Mouse (Mus musculus) cerebellum, postnatal 25 days (tissue): ENCODE data around the gene Eda.

Experiments
- DNase-seq, 2 experiments: peaks; one replicate each; pipeline ENCODE4 v3.0.0; 2021; ENCODE audit warnings: mixed read lengths in 2 of 2

Eda gene

DNA sequence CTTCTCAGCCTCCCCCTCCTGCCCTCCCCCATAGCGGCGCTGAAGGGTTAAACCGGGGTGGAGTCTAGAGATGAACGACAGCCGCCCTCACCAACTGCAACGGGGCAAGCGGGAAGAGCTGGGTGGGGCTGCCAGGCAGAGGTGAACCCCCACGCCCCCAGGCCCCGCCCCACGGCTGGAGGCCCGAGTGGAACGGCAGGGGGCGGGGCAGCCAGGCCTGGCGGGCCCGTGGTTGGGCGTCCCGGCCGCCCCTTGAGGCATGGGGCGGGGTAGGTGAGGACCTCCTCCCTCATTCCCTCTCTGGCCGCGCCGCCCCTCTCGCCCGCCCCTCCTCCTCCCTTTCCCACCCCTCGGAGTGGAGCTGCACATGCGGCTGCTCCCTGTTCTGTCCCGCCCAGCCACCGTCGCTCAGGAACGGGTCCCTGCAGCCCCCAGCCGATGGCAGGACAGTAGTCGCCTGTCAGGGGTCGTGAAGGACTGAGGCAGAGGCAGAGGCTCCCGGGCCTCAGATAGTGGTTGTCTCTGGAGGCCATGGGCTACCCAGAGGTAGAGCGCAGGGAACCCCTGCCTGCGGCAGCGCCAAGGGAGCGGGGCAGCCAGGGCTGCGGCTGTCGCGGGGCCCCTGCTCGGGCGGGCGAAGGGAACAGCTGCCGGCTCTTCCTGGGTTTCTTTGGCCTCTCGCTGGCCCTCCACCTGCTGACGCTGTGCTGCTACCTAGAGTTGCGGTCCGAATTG lies at the start of gene Eda:
Gene Eda, plus strand, starts transcription at position 357 of the 735 bp plus-strand sequence.
- peak; percentile 52 to 72 for DNase-seq

DNA sequence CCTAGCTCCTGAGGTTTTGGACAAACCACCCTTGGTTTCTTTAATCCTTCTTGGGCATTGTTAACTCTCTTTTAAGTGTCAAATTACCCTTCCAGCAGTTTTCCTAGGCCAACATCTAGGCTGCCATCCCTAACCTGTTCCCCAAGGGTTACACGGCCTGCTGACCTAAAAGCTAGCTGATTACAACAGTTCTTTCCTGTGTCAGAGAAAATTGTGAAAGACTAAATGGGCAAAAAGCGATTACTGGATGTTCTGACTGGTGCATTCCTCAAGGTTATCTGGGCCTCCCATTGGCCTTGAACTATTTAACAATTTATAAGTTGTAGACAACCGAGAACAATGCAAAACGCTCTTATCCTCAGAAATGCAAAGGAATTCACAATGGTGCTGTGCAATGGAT lies 14.4 kb upstream of the Eda start:
- DNase-seq: no peak

DNA sequence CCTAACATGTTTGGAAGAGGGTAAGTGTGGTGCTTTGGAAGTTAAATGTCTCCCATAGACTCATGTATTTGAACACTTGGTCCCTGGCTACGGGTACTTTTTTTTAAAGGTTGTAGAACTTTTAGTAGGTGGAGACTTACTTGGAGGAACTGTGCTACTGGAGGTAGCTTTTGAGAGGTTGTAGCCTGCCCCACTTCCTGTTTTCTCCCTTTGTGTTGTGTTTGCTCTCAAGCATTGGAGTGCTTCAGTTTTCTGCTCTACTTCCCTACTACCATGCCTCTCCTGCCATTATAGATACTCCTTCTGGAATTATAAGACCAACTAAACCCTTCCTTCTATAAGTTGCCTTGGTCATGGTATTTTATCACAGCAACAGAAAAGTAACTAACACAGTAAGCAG lies 5.3 kb upstream of the Eda start:
- no peak for DNase-seq

DNA sequence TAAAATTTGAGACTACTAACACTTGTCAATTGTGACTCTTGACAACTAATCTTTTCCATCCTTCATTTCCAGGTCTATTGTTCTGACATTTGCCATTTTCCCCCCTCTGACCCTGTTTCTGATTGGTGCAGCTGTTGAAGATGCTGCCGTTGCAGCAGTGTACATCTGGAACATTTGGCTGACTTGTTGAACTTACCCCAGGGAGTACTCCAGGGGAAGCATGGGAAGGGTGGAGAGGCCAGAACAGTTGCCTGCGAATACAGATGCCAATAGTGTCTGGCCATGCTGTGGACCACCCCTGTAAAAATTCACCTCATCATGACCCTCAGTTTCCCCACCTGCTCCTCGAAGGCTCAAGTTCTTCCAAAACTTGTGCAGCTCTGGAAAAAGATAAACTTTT lies 1.0 kb upstream of the Eda start:
- DNase-seq: no peak

DNA sequence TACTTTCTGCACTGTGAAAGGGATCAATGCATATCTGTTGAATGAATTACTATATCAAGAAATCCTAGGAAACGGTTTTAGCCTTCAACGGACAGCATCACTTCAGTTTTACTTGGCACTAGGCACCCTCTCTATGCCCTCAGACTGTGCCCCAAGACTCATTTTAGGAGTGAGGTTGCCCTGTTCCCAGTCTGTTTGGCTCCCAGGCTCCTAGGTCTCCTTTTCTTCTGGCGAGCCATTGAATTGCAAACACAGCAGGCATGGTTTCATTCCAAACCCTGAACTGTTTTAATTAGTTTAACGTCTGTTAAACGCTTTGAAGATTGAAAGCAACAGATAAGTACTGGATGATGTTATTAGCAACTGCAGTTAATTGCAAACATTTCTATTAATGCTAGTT lies 603 bp upstream of the Eda start:
- DNase-seq: no peak

DNA sequence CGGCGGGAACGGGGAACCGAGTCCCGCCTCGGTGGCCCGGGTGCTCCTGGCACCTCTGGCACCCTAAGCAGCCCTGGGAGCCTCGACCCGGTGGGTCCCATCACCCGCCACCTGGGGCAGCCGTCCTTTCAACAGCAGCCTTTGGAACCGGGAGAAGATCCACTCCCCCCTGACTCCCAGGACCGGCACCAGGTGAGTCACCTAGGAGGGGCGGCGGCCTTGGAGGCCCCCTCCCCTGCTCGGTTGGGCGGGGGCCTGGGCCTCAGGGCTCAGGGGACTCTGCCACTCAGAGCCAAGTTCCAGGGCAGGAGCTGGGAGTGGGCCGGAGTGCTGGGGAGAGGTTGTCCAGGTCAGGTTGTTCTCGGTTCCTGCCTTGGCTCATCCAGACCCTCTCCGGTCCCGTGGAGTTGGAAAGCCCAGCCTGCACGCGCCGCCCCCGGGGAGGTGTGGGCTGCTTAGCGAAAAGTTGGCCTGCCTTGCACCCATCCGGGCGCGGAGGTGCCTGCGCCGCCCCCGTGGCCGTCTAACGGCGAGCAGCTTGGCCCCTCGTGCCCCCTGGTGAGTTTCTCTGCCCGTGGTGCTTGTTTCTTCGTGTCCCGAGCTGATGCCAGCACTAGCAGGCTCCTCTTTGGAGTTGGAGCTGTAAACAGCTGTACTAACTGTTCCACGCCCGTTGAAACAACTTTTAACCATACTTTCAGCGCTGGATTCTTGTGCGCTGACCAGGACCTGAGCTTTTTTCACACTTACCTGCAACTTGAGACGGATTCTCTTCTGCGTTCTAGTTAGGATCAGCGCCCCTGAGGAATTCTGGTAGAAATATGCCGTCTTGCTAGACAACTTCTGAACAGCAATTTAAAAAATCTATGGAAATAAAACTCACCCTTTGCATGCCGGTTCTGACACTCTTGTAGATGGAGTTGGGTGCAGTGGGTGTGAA lies 849 bp downstream of the Eda start:
- DNase-seq: peak; percentile 5 to 6

DNA sequence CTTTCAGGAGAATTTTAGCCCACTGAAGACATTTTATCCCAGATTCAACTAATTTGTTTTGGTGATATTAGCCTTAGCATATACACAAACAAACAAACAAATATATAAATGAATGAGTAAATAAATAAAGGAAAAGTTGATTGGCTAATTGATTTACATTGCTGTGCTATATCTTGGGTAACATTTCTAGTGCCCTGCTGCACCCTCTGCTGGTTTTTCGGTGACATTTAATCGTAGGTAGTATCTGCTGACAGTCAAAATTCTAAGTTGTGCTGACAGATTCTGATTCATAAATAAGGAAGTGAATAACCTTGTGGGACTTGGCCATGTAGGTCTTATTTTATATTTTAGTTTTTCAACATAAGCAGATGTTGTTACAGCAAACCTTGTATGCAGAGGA lies 2.9 kb downstream of the Eda start:
- DNase-seq: no peak

DNA sequence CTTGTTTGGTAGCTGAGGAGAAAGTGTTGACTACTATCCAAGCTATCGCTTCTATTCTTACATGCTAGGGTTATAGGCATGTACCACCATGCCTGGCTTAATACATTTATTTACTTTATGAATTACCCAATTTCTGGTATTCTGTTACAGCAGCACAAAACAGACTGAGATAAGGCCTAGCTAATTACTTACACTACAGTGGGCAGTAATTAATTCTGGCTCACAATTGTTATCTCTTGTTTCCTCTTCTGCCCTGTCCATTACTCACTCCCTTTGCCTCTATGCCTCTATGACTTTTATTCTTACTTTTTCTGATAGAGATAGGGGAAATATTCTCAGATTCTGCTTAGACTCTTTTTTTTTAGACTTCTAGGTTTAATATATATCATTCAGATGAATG lies 18.0 kb downstream of the Eda start:
- DNase-seq: no peak

DNA sequence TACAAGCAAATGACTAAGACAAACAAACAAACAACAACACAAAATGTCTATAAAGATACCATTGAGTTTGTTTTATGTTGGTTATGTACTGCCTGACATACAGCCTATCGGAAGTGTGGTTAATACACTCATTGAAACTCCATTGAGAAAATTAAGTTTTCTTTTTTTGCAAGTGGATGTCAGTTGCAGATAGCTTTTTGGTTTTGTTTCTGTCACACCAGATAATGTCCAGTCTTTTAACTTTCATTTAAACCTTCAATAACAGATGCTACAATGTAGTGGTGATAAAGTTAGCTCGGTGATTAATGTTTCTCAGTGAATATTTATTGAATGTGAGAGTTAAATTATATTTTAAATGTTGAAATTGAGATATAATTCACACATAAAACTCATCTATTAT lies 23.9 kb downstream of the Eda start:
- no peak for DNase-seq

DNA sequence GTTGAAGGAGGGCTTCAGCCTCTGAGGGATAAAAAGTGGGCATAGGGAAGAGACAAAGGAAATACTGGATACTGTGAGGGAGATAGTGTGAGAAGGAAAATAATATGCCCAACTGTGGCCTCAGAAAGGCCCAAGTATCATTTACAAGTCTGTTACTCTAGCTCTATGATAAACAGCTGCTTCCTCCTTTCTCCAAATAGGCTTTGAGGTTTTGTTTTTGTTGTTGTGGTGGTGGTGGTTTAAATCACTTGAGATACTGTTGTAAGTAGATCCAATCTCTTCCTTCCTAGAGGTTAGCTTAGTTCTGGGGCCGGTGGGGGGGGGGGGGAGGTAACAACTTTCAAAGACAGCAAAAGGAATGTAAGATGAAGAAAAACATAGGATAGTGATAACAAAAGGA lies 143.0 kb downstream of the Eda start:
- no peak for DNase-seq

DNA sequence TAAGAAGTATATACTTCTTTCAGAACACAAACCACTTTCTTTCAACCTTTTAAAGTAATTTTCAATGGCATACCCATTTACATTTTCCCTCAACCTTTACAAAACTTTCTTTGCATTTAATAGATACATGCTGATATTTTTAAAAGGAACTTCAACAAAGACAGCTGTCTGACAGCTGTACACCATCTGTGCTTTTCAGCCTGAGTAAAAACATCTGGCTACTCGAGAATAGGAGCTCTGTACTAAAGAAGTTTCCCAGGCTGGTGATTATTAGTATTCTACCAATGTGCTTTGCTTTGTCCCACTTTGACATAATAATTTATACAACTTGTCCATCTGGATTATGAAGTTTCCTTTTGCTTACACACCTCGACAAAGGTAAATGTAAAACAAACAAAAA lies 219.9 kb downstream of the Eda start:
- DNase-seq: no peak

DNA sequence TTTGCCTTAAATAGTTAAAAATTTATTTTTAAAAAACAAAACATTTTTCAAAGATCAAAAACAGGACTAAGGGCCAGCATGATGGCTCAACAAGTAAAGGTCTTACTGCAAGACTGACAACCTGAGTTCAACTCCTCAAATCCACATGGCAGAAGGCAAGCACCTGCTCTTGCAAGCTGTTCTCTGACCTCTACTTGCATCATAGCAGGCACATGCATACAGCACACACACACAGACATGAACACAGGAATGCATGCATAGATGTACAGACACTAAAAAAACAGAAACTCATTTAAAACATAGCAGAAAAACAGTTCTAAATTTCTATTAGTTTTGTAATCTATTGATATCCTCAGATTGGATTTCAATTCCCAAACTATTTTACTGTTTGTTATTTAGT lies 338.2 kb downstream of the Eda start:
- DNase-seq: no peak

DNA sequence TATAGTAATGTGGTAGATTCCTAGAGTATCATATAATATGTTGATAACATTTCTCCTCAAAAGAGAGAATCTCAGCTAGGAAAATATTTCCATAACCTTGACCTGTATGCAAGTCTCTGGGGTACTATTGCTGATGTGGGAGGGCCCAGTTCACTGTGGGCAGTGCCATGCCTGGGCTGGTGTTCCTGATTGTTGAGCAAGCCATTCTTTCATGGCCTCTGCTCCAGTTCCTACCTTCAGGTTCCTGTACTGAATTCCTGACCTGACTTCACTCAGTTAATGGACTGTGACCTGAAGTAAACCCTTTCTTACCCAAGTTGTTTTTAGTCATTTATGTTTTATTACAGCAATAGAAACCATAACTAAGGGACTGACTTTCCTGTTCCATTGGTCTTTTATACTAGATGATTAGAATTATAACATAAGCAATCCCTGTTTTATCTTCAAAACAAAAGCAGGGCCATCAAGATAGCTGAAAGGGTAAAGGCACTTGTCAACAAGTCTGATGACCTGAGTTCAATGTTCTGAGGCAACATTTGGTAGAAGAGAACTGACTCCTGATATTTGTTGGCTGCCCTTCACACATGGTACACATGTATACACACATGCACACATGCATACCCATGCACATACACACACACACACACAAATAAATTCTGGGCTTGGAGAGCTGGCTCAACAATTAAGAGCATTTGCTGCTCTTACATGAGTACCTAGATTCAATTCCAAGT lies 338.9 kb downstream of the Eda start:
- no peak for DNase-seq

DNA sequence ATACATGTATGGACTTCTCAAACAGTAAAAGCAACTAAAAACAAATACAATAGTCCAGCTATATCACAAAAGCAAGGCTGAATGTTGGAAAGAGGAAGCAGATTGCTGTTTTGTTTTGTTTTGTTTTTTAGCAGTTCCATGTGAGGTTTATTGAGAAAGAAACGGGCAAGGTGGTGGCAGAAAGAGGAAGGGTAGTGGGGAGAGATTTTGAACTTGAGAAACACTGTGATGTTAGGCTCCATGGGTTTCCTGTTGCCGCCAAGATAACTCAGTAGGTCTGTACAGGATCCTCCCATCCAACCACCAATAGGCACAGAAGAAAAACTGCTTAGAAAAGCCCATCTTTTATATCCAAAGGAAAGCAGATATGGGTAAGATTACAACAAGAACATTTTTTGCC lies 365.3 kb downstream of the Eda start:
- no peak for DNase-seq

DNA sequence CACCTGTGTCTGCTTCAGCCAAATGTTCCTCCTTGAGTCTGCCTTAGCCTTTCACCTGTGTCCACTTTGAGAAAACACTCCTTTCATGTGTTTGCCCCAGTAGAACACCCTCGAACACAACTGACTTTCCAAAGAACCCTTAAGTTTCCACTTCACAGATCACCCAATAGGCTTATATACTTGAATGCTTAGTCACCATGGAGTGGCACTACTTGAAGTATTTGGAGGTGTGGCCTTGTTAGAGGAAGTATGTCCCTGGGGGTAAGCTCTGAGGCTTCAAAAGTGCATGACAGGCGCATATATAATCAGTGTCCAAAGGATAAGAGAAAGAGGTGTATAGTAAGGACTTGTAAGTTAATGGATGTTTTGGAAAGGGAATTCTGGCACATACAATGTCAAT lies 369.0 kb downstream of the Eda start:
- DNase-seq: no peak

DNA sequence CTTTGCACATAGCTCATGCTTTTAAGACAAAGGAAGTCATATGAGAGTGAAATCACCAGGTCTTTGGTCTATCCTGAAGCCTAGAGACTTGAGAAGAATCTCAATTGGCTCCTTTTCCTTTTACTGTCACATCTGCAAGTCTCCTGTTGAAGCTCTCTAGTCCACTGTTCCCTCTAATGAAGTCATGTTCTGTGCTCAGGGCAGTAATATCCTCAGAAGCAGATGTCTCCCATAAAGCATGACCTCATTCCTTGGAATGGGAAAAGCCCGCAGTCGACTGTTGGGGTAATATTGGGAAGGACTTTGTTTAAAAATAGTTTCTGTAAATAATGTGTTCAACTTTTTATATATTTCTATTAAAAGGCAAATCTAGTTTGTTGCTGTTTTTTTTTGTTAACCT lies 381.6 kb downstream of the Eda start:
- no peak for DNase-seq

DNA sequence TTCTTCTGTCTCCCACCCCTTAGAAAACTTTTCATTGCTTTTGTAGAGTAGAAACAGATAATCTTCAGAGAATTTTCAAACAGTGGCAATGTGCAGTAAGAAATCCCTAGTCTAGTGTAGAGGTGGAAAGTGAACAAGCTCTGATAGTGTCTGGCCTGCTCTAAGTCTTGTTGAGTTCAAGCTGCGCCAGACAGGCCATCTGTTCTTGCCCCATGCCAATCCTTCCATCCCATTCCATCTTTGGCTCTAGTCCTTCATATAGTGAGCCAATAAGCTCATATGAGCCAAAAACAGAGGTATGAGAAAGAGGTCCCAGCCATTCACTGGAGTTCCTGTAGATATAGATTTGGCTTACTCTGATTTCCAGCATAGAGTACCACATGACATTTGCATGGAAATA lies 414.5 kb downstream of the Eda start:
- peak; percentile 56 to 66 for DNase-seq

DNA sequence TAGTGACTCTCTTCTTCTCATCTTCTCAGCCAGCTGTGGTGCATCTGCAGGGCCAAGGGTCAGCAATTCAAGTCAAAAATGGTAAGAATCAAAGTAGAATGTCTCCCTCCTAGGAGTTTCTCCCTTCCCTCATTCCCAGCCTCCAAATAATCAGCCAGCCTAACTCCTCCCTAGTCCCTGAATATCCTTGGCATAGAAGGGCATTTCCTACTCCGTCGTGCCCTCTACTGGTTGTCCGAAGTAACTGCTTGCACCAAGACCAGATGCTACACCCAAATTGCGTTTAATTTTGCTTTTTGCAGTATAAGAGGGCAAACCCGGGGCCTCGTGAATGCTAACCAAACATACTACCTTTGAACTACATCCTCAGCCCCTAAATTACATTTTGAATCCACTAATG lies 416.9 kb downstream of the Eda start:
- DNase-seq: peak; percentile 25 to 52

DNA sequence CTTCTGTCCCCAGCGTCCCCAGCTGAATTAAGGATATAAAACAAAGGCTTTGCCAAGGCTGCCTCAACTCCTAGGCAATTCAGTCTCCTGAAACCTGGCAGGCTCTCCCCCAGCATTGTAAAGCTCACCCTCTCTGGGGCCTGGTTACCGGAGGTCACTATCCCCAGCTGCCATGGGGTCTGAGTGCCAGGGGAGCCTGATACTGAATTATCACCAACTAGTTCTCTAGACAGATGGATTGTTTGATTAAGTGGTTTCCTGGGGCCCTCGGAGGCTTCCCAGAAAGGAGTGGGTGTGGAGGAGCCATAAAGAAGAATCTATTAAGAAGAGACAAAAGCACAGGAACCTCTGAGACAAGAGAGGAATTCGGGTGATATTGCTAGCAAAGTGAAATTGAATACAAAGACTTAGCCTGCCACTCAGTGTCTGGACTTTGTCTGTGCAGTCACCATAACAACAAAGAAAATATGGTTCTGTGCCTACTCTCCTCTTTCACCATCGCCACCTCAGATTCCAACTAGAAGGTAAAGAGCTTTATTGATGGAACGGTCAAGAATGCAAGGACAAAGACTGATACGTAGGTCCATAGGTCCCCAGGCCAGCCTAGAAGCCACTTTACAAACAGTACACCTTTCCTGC lies 418.9 kb downstream of the Eda start:
- no peak for DNase-seq

DNA sequence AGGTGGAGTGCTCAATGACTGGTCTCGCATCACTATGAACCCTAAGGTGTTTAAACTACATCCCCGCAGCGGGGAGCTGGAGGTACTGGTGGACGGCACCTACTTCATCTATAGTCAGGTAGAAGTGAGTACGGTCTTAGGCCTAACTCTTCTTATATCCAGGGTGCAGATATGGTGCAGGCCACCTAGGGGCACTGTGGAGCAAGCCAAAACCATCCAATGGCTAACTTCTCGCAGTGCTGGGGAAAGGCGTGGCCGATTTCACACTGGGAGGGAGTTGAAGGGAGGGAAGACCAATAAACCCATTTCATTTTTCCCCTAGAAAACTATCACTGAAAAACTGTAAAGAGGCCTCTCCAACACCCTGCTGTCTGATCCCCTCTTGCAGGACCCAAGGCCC lies 419.6 kb downstream of the Eda start:
- no peak for DNase-seq

DNA sequence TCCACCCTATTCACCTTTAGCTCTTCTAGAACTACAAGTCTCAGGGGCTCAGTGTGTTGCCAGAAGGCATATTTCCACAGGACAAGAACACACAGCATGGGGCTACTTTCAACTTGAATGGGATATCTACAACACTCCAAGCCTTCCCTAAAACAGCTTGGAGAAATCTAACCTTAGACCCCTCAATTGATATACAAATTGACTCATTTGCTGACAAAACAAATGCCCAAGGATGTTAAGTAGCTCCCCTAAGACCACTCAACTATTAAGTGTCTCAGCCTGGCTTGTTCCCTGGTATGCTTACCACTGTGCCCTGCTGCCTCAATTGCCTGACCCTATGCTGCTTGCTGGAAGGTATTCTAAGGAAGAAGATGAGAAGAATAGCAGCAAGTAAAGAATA lies 425.5 kb downstream of the Eda start:
- no peak for DNase-seq

DNA sequence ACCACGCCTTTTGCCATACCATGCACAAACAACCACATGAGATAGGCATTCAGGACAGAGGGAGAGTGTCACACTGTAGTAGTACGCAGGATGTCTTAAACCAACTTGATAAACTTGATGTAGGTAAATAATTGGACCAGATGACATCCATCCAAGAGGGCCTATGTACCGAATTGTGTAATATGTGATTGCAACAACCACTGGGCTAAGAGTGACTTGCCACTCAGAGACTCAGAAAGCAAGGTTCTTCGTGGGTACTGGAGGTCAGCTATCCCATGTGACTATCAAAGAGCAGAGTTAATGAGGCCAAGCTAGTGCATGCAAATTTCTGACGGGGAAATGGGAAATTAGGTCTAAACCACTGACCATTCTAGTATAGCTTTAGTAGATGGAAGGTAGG lies 426.3 kb downstream of the Eda start:
- DNase-seq: no peak

DNA sequence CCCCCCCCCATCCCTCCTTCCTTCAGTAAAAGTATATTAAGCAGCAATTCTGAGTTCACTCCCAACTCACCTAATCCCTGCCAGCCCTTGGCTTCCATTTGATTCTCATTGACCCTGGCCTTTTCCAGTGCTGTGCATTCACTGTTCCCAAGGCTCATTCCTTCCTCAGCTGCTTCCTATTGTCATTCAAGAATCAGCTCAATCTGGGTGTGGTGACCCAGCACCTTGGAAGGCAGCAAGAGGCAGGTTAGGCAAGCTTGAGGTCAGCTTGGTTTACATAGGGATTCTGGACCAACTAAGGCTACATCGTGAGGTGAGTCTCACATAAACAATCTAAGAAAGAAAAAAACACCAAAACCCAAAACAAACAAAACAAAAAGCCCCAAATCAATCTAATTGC lies 433.8 kb downstream of the Eda start:
- no peak for DNase-seq
